Mouse (Mus musculus) CH12.LX (cell line): ENCODE results near the gene Acyp1. TPM values are rescaled to one million over a fixed set of nuclear protein-coding genes. Genes with fewer than 3 reads are reported as not detected.

Experiments used
- DNase-seq: peaks from one replicate; pipeline ENCODE4 v3.0.0-alpha.2; 2013; ENCODE audit errors: extremely low read depth
- H3K27ac ChIP-seq: 2 replicates; pipeline ENCODE4 v1.5.1; 2012; ENCODE audit warnings: low read depth, mild to moderate bottlenecking, control low read depth, moderate library complexity; ENCODE audit not compliant: insufficient read depth
- H3K27me3 ChIP-seq: replicated peaks from 2 replicates; pipeline ENCODE3; 2012; ENCODE audit warnings: inconsistent platforms
- H3K36me3 ChIP-seq, 2 experiments: replicated peaks in 1 of 2; 2 replicates each; pipeline versions ENCODE3 to v1.6.1; 2012; ENCODE audit warnings: inconsistent platforms in 1 of 2, low read length in 1 of 2, mild to moderate bottlenecking in 1 of 2, mixed read lengths in 1 of 2, moderate library complexity in 1 of 2; ENCODE audit not compliant: control insufficient read depth in 1 of 2, insufficient read depth in 1 of 2
- H3K4me1 ChIP-seq, 2 experiments: 2 replicates each; pipeline ENCODE4 v1.6.1; 2012; ENCODE audit warnings: inconsistent platforms in 1 of 2, moderate library complexity in 1 of 2; ENCODE audit not compliant: insufficient read depth in 2 of 2, control insufficient read depth in 1 of 2
- H3K4me2 ChIP-seq: 2 replicates; pipeline ENCODE4 v1.6.1; 2012; ENCODE audit warnings: low read depth, mild to moderate bottlenecking, control low read depth; ENCODE audit not compliant: poor library complexity, insufficient read depth, severe bottlenecking
- H3K4me3 ChIP-seq, 3 experiments: fragments of 150-350 bp in 1 of 3; sonication (generic) in 1 of 3; replicated peaks in 1 of 3; 2 replicates each; pipeline versions ENCODE3 to v1.5.1; 2011 to 2012; ENCODE audit warnings: low read depth in 2 of 3, low read length in 2 of 3, mild to moderate bottlenecking in 2 of 3, moderate library complexity in 2 of 3, control low read depth in 1 of 3, improper control_type of control experiment in 1 of 3, inconsistent platforms in 1 of 3, mixed read lengths in 1 of 3; ENCODE audit not compliant: poor library complexity in 1 of 3
- H3K79me2 ChIP-seq: replicated peaks from 2 replicates; pipeline ENCODE4 v1.6.1; 2012; ENCODE audit warnings: mild to moderate bottlenecking, moderate library complexity; ENCODE audit not compliant: control insufficient read depth, poor library complexity, insufficient read depth, severe bottlenecking; ENCODE audit errors: extremely low read depth
- H3K9ac ChIP-seq: 2 replicates; pipeline ENCODE4 v1.6.1; 2012; ENCODE audit warnings: low read depth, mild to moderate bottlenecking, control low read depth, moderate library complexity; ENCODE audit not compliant: insufficient read depth
- H3K9me3 ChIP-seq: replicated peaks from 2 replicates; pipeline ENCODE3; 2012; ENCODE audit warnings: low read length, inconsistent platforms, mixed read lengths
- BHLHE40 ChIP-seq: IDR thresholded peaks from 2 replicates; pipeline ENCODE4 v1.6.1; 2011; ENCODE audit warnings: mild to moderate bottlenecking, low read depth, low read length, improper control_type of control experiment
- CTCF ChIP-seq, 2 experiments: IDR thresholded peaks in 1 of 2; conservative IDR thresholded peaks in 1 of 2; 2 replicates each; pipeline ENCODE4 v1.5.1; 2011 to 2012; ENCODE audit warnings: low read depth in 2 of 2, low read length in 2 of 2, improper control_type of control experiment in 1 of 2, inconsistent platforms in 1 of 2, mild to moderate bottlenecking in 1 of 2, moderate library complexity in 1 of 2
- E2F4 ChIP-seq: IDR thresholded peaks from 2 replicates; pipeline ENCODE4 v1.6.1; 2011; ENCODE audit warnings: low read depth, low read length, improper control_type of control experiment; ENCODE audit not compliant: insufficient replicate concordance
- ELF1 ChIP-seq: IDR thresholded peaks from 2 replicates; pipeline ENCODE4 v1.6.1; 2014; ENCODE audit warnings: low read depth, mild to moderate bottlenecking, inconsistent platforms, low read length, improper control_type of control experiment
- ETS1 ChIP-seq: conservative IDR thresholded peaks from 2 replicates; pipeline ENCODE4 v1.6.1; 2012; ENCODE audit warnings: low read depth, mild to moderate bottlenecking, inconsistent platforms, low read length, improper control_type of control experiment, moderate library complexity
- HCFC1 ChIP-seq: IDR thresholded peaks from 2 replicates; pipeline ENCODE4 v1.6.1; 2012; ENCODE audit warnings: low read depth, mild to moderate bottlenecking, inconsistent platforms, low read length, improper control_type of control experiment
- JUN ChIP-seq: IDR thresholded peaks from 2 replicates; pipeline ENCODE4 v1.6.1; 2011; ENCODE audit warnings: low read depth, mild to moderate bottlenecking, low read length, improper control_type of control experiment, moderate library complexity; ENCODE audit not compliant: insufficient read depth
- KAT2A ChIP-seq: IDR thresholded peaks from 2 replicates; pipeline ENCODE4 v1.6.1; 2012; ENCODE audit warnings: low read length, improper control_type of control experiment, inconsistent platforms; ENCODE audit not compliant: insufficient replicate concordance
- MAX ChIP-seq: IDR thresholded peaks from 2 replicates; pipeline ENCODE4 v1.6.1; 2011; ENCODE audit warnings: low read length, improper control_type of control experiment
- MEF2A ChIP-seq: IDR thresholded peaks from 2 replicates; pipeline ENCODE4 v1.6.1; 2014; ENCODE audit warnings: low read depth, mild to moderate bottlenecking, inconsistent platforms, low read length, improper control_type of control experiment, borderline replicate concordance
- MYC ChIP-seq: IDR thresholded peaks from 2 replicates; pipeline ENCODE4 v1.6.1; 2011; ENCODE audit warnings: low read depth, mild to moderate bottlenecking, improper control_type of control experiment, low read length
- NELFE ChIP-seq: IDR thresholded peaks from 2 replicates; pipeline ENCODE4 v1.6.1; 2011; ENCODE audit warnings: low read depth, low read length, improper control_type of control experiment
- POLR2A ChIP-seq: IDR thresholded peaks from 2 replicates; pipeline ENCODE4 v1.6.1; 2011; ENCODE audit warnings: low read depth, mild to moderate bottlenecking, improper control_type of control experiment, low read length
- RAD21 ChIP-seq: IDR thresholded peaks from 2 replicates; pipeline ENCODE4 v1.6.1; 2011; ENCODE audit warnings: low read depth, mild to moderate bottlenecking, low read length, improper control_type of control experiment, moderate library complexity
- RCOR1 ChIP-seq: conservative IDR thresholded peaks from 2 replicates; pipeline ENCODE4 v1.6.1; 2012; ENCODE audit warnings: low read depth, mild to moderate bottlenecking, inconsistent platforms, low read length, improper control_type of control experiment
- SIN3A ChIP-seq: IDR thresholded peaks from 2 replicates; pipeline ENCODE4 v1.6.1; 2012; ENCODE audit warnings: low read length, improper control_type of control experiment, inconsistent platforms
- SMC3 ChIP-seq: IDR thresholded peaks from 2 replicates; pipeline ENCODE4 v1.6.1; 2011; ENCODE audit warnings: low read depth, low read length, improper control_type of control experiment
- TBP ChIP-seq: conservative IDR thresholded peaks from 2 replicates; pipeline ENCODE4 v1.6.1; 2011; ENCODE audit warnings: low read depth, low read length, improper control_type of control experiment
- TCF12 ChIP-seq: IDR thresholded peaks from 2 replicates; pipeline ENCODE4 v1.6.1; 2014; ENCODE audit warnings: low read depth, mild to moderate bottlenecking, inconsistent platforms, low read length, improper control_type of control experiment
- UBTF ChIP-seq: IDR thresholded peaks from 2 replicates; pipeline ENCODE4 v1.6.1; 2012; ENCODE audit warnings: low read depth, mild to moderate bottlenecking, inconsistent platforms, low read length, improper control_type of control experiment, moderate library complexity
- USF1 ChIP-seq: IDR thresholded peaks from 2 replicates; pipeline ENCODE4 v1.6.1; 2014; ENCODE audit warnings: low read depth, mild to moderate bottlenecking, inconsistent platforms, low read length, improper control_type of control experiment
- USF2 ChIP-seq: conservative IDR thresholded peaks from 2 replicates; pipeline ENCODE4 v1.6.1; 2011; ENCODE audit warnings: low read depth, low read length, improper control_type of control experiment
- ZMIZ1 ChIP-seq: IDR thresholded peaks from 2 replicates; pipeline ENCODE4 v1.6.1; 2012; ENCODE audit warnings: low read depth, mild to moderate bottlenecking, inconsistent platforms, low read length, improper control_type of control experiment
- dilution Hi-C: fragments of 300-500 bp; cut with MboI; formaldehyde crosslinking; loops from 2 replicates; pipeline ENCODE4 v1.14.3; 2020; ENCODE audit warnings: low sequenced_read_pairs; ENCODE audit not compliant: extremely low pct_unique_long_range_greater_than_20kb, extremely low pct_ligation_motif_present
- in situ Hi-C: fragments of 300-500 bp; cut with MboI; formaldehyde crosslinking; loops from 3 replicates; pipeline ENCODE4 v1.14.3; 2019; ENCODE audit warnings: low sequenced_read_pairs, low pct_ligation_motif_present, low pct_unique_long_range_greater_than_20kb, mixed read lengths
- polyA plus RNA-seq: library from polyadenylated mRNA; unstranded; fragments of >175 nt; gene quantifications from 2 replicates; pipeline ENCODE4 v1.2.1, GENCODE M21; 2012; ENCODE audit warnings: low read depth; ENCODE audit not compliant: insufficient read length
- total RNA-seq, 2 experiments: library from RNA; depleted of rRNA; stranded (reverse); fragments of 300-350 nt in 1 of 2; fragments of >200 nt in 1 of 2; gene quantifications; 2 replicates each; pipeline ENCODE4 v1.2.3; 2012 to 2014

Gene Acyp1
- total and polyA plus RNA-seq, 3 experiments = 15.3 to 37.2 (median 27.5) TPM

DNA sequence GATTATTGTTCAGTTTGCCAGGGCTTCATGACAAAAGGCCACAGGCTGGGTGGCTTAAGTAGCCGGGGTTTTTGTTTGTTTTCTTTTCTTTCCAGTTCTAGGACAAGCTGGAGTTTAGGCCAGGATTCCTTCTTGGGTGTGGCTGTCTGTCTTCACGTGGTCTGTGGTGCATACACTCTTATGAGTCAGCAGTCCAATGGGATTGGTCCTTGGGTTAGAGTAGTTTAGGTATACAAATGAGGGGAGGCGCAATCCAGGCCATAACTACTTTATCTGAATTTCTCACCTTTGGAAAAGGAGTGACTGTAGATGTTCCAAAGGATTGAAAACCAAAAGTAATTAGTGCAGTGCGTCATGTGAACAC is 16.4 kb downstream of the Acyp1 start:
- no peak overlapping the region for H3K27ac ChIP-seq

DNA sequence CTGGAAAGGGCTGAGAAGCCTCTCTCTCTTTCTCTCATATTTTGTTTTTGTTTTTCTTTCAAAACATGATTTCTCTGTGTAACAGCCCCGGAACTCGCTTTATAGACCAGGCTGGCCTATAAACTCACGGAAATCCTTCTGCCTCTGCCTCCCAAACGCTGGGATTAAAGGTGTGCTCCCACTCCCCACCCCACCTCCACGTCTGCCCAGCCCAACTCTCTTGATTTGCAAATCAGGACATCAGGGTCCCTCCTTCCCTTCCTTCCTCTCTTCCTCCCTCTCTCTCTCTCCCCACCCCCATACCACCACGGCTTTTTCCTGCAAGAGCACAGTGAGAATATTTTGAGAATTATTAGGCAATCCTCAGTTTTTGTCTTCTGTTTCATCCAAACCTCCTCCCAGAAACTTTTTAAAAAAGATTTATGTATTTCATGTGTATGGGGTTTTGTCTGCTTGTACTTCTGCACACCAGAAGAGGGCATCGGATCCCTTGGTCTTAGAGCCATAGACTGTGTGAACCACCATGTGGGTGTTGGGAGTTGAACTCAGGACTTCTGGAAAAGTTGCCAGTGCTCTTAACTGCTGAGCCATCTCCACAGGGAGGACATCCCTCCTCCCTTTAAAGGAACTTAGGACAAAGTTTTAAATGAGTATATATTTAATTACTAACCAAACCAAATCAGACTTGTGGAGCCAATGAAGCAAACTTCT is 17.0 kb downstream of the Acyp1 start:
- Histone ChIP-seq H3K4me1 (peaks cover 4 to 38% of the 10 kb centered on the region in 2 experiments; a peak in 2 of 4 replicates), H3K9me3 (no peaks in the 10 kb centered on the region), H3K27ac (no peak overlapping the region), H3K4me3 (no peak overlapping the region), H3K27me3 (no peaks in the 10 kb centered on the region), H3K79me2 (no peaks in the 10 kb centered on the region), H3K4me2 (no peak overlapping the region), H3K9ac (no peak overlapping the region), H3K36me3 (peaks cover 7 to 35% of the 10 kb centered on the region in 2 experiments)
- dilution Hi-C loops (no loop called here), in situ Hi-C loops (no loop called here)
- TF ChIP-seq MYC (no peak), CTCF (conservative IDR thresholded peaks at IDR 0.05 in 1 of 2, IDR thresholded peaks at IDR 0.05 in 1 of 2; ENCODE audit: low read depth in 2 of 2, low read length in 2 of 2) (peak in 1 of 2 experiments; percentile 20; a peak in 1 of 4 replicates)
- DNase-seq = no peak

More for the DNA sequence above, 16.4 kb downstream of the Acyp1 start:
- H3K27me3 ChIP-seq = no peaks in the 10 kb centered on the region
- TF ChIP-seq RAD21 = no peak
- TF ChIP-seq, all 38 proteins: peak for 0
- Histone ChIP-seq H3K36me3 (peaks cover 7 to 38% of the 10 kb centered on the region in 2 experiments), H3K9ac (no peak overlapping the region), H3K4me3 (no peak overlapping the region), H3K9me3 (no peaks in the 10 kb centered on the region), H3K4me2 (no peak overlapping the region), H3K4me1 (peaks cover 4 to 38% of the 10 kb centered on the region in 2 experiments; a peak in 2 of 4 replicates), H3K79me2 (no peaks in the 10 kb centered on the region)
- dilution Hi-C loops = no loop called here
- in situ Hi-C loops = no loop called here
- no peak for DNase-seq

DNA sequence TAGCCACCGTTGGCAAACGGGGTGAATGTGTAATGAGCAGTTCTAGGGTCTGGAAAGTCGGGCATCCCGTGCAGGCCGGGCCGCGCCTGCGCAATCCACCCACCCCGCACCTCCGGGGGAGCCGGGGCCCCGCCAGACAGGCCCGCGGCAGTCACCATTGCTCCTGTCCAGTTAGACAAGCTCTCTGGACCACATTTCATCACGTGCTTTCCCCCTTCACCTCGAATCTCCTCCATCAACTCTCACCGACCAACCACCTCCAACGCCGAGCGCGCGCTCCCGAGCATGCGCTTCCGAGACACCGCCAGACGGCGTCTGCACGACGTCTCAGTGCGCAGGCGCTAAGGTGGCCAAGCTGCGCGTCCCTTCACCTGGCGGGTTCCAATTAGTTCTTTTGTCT is 17.9 kb downstream of the Acyp1 start, which contains the start of gene Mlh3:
Gene Mlh3, minus strand, starts transcription at position 281 of the 400 bp plus-strand sequence.
- DNase-seq = peak; percentile 84
- peak; percentile 46; the same call in 1 of the 2 replicates for TF ChIP-seq ELF1
- TF ChIP-seq BHLHE40 = peak; percentile 80
- TF ChIP-seq E2F4 = 0 out of 2 replicates have a peak, but pooled peaks have one; percentile 43
- TF ChIP-seq TCF12 = peak; percentile 58; the same call in 1 of the 2 replicates
- 0 out of 2 replicates have a peak, but pooled peaks have one; percentile 58 for TF ChIP-seq KAT2A
- peak; percentile 18 for TF ChIP-seq SMC3
- TF ChIP-seq RAD21 = no peak; the same call in 1 of the 2 replicates
- peak in 1 of 2 experiments; percentile 41; a peak in 1 of 4 replicates for TF ChIP-seq CTCF (conservative IDR thresholded peaks at IDR 0.05 in 1 of 2, IDR thresholded peaks at IDR 0.05 in 1 of 2; ENCODE audit: low read depth in 2 of 2, low read length in 2 of 2)
- TF ChIP-seq NELFE = peak; percentile 72
- TF ChIP-seq USF1 = peak; percentile 50
- no peak for TF ChIP-seq RCOR1
- TF ChIP-seq HCFC1 = peak; percentile 54
- TF ChIP-seq MAX = peak; percentile 88
- TF ChIP-seq JUN = no peak
- TF ChIP-seq UBTF = no peak
- TF ChIP-seq SIN3A = 0 out of 2 replicates have a peak, but pooled peaks have one; percentile 36
- TF ChIP-seq POLR2A = peak; percentile 78
- peak; percentile 43; the same call in 1 of the 2 replicates for TF ChIP-seq ZMIZ1
- TF ChIP-seq MEF2A = no peak
- no peak; the same call in 1 of the 2 replicates for TF ChIP-seq ETS1
- TF ChIP-seq TBP = 0 out of 2 replicates have a peak, but pooled peaks have one; percentile 38
- peak; percentile 16; the same call in 1 of the 2 replicates for TF ChIP-seq USF2

More for the DNA sequence above, 17.9 kb downstream of the Acyp1 start, which contains the start of gene Mlh3:
- peaks cover 4 to 41% of the 10 kb centered on the region in 2 experiments; a peak in 2 of 4 replicates for H3K4me1 ChIP-seq
- peak within 1 kb of the TSS; percentile 86 for H3K9ac ChIP-seq
- H3K9me3 ChIP-seq = no peaks in the 10 kb centered on the region
- no peaks in the 10 kb centered on the region for H3K27me3 ChIP-seq
- peak within 1 kb of the TSS; percentile 37 for H3K27ac ChIP-seq
- dilution Hi-C loops (no loop called here), in situ Hi-C loops (no loop called here)
- H3K4me2 ChIP-seq = peak within 1 kb of the TSS; percentile 72
- H3K36me3 ChIP-seq = peaks cover 3 to 31% of the 10 kb centered on the region in 2 experiments
- H3K4me3 ChIP-seq = peak within 1 kb of the TSS; percentile 40 to 75 (median 61)
- no peaks in the 10 kb centered on the region for H3K79me2 ChIP-seq
